Mouse (Mus musculus) neural tube, embryonic 11.5 days (tissue): ENCODE results near the gene Haus2. TPM values are rescaled to one million over a fixed set of nuclear protein-coding genes. Genes with fewer than 3 reads are reported as not detected.

Experiments used
- ATAC-seq: fragments of 200-750 bp; cut with Nextera tagmentation; 2 replicates; pipeline ENCODE4 v1.8.0; 2017; ENCODE audit warnings: moderate number of reproducible peaks, mild to moderate bottlenecking, moderate TSS enrichment, moderate library complexity; ENCODE audit not compliant: insufficient read depth, low FRiP score, low TSS enrichment
- DNase-seq: peaks from one replicate; pipeline ENCODE4 v3.0.0-alpha.2; 2015; ENCODE audit warnings: low spot score
- H3K27ac ChIP-seq: fragments of 300-500 bp; sonication (generic); 2 replicates; pipeline ENCODE4 v1.5.1; 2014; ENCODE audit warnings: low read depth, mild to moderate bottlenecking, low read length
- H3K27me3 ChIP-seq: fragments of 300-500 bp; sonication (generic); 2 replicates; pipeline ENCODE4 v1.6.1; 2014; ENCODE audit warnings: mild to moderate bottlenecking, low read length, mixed read lengths; ENCODE audit not compliant: control insufficient read depth, insufficient read depth
- H3K36me3 ChIP-seq: fragments of 300-500 bp; sonication (generic); 2 replicates; pipeline ENCODE4 v1.6.1; 2014; ENCODE audit warnings: mild to moderate bottlenecking, low read length, moderate library complexity, mixed read lengths; ENCODE audit not compliant: control insufficient read depth, insufficient read depth
- H3K4me1 ChIP-seq: fragments of 300-500 bp; sonication (generic); 2 replicates; pipeline ENCODE4 v1.6.1; 2014; ENCODE audit warnings: low read length, mixed read lengths; ENCODE audit not compliant: control insufficient read depth, insufficient read depth
- H3K4me2 ChIP-seq: fragments of 300-500 bp; sonication (generic); 2 replicates; pipeline ENCODE4 v1.6.1; 2014; ENCODE audit warnings: low read depth, mild to moderate bottlenecking, moderate library complexity
- H3K4me3 ChIP-seq: fragments of 300-500 bp; sonication (generic); 2 replicates; pipeline ENCODE4 v1.5.1; 2014; ENCODE audit warnings: low read depth, low read length
- H3K9ac ChIP-seq: fragments of 300-500 bp; sonication (generic); 2 replicates; pipeline ENCODE4 v1.6.1; 2014; ENCODE audit warnings: mild to moderate bottlenecking, low read length
- H3K9me3 ChIP-seq: fragments of 300-500 bp; sonication (generic); 2 replicates; pipeline ENCODE4 v1.6.1; 2016; ENCODE audit warnings: low read length; ENCODE audit not compliant: control insufficient read depth
- WGBS: fragments of 180-500 bp; shearing (Covaris S2); extraction: QIAGEN DNeasy Blood & Tissue Kit; methylation state at CpG from one replicate; pipeline ENCODE4 v1.1.7; 2014; 5-methylcytosine and 5-hydroxymethylcytosine counted together
- polyA plus RNA-seq: library from polyadenylated mRNA; unstranded; fragments of >200 nt; fragmentation: Nextera tagmentation; extraction: Ambion mirVana; gene quantifications from 2 replicates; pipeline ENCODE4 v1.2.1, GENCODE M21; 2014

Gene Haus2
- polyA plus RNA-seq, 1 experiment from 2014 or later, result 35.7 TPM

DNA sequence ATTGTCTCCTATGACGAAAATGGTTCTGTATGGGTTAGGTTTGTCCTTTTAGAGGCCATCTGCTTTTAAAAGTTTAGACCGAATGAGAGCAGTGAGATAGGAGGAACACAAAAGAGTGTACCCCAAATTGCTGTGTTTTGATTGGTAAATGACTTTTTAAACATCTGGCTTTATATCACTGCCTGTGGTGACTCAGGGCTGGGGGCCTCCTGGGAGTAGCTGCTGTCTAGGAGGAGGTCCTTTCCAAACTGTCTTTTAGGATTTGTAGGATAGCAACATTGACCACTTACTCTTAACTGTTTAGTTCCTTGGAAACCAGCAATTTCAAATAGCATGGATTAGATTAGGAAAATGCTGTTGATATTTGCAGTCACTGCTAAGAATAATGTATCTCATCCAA lies 21.1 kb downstream of the Haus2 start:
- H3K4me2 ChIP-seq, result no peak overlapping the region

DNA sequence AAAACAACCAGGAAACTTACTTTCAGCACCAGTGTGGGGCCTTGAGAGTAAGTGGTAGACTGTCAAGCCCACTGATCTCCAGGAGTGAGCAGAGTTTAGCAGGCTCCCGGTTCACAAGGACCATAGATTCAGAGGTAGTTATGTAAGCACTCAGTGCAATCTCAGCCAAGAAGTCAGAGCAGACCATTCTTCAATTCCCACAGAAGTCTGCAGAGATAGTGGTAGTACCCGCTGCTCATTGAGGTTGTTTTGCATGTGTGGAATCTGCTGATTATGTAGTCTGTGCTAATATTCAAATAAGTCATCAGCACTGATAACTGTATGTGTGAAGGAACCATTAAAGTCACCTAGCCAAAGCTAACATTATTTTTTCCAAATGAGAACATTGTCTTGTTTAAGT lies 21.5 kb downstream of the Haus2 start:
- H3K36me3 ChIP-seq, result no peaks in the 10 kb centered on the region; the same call in 1 of the 2 replicates
- H3K27me3 ChIP-seq, result no peaks in the 10 kb centered on the region
- no peak overlapping the region for H3K4me3 ChIP-seq
- ATAC-seq, result no peak
- DNase-seq, result no peak
- H3K4me1 ChIP-seq, result no peaks in the 10 kb centered on the region
- H3K9me3 ChIP-seq, result no peaks in the 10 kb centered on the region
- H3K4me2 ChIP-seq, result no peak overlapping the region
- H3K27ac ChIP-seq, result no peak overlapping the region
- whole genome bisulfite sequencing, result 73% methylated on average over 2 of the region's 2 CpGs
- H3K9ac ChIP-seq, result no peak overlapping the region

More for the DNA sequence above, 21.1 kb downstream of the Haus2 start:
- DNase-seq, result no peak
- Histone ChIP-seq H3K9me3 (no peaks in the 10 kb centered on the region), H3K4me1 (no peaks in the 10 kb centered on the region), H3K4me3 (no peak overlapping the region), H3K27me3 (no peaks in the 10 kb centered on the region), H3K36me3 (no peaks in the 10 kb centered on the region; the same call in 1 of the 2 replicates), H3K9ac (no peak overlapping the region), H3K27ac (no peak overlapping the region)
- no peak for ATAC-seq
- WGBS, result 75% methylated on average over 2 of the region's 2 CpGs

DNA sequence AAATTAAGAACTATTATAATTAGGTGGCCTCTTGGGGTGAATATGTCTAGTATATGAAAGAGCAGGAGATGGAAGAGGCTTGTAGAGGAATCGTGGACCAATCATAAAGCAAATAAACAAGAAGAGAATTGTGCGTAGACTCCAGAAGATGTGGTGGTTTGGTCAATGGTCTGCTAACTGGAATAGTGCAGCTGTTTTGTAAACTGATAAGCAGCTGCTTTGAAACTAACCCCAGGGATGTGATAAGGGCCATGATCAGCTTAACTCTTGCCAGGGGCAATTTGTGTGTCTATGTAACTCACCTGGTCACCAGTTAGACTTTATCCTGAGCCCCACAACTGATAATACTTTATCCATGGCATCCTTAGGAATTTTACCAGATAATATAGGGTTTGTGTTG lies 22.3 kb downstream of the Haus2 start:
- Histone ChIP-seq H3K4me2 (no peak overlapping the region), H3K4me3 (no peak overlapping the region), H3K27ac (no peak overlapping the region), H3K27me3 (no peaks in the 10 kb centered on the region), H3K9ac (no peak overlapping the region), H3K4me1 (no peaks in the 10 kb centered on the region), H3K9me3 (no peaks in the 10 kb centered on the region), H3K36me3 (no peaks in the 10 kb centered on the region; the same call in 1 of the 2 replicates)
- WGBS, result 94% methylated on average over 2 of the region's 2 CpGs
- no peak for DNase-seq
- ATAC-seq, result no peak

DNA sequence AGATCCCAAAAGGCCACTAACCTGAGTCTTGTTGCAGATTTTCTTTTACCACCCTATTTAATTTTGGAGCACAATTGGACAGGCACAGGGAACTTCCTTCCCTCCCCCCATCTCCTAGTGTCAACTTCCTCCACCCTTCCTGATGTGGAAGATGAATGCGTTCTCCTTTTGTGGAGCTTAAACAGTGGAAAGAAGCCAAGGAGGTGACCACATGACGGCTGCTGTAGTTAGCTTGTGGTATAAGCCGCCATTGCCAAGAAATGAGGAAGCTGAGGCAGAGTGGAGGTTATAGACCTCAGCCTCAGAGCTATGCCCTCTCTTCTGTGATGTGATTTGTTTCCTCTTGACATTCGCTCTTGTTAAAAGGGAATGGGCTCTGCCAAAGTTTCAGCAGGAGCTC lies 22.8 kb downstream of the Haus2 start:
- Histone ChIP-seq H3K27ac (no peak overlapping the region), H3K4me2 (no peak overlapping the region), H3K4me1 (no peaks in the 10 kb centered on the region), H3K27me3 (no peaks in the 10 kb centered on the region), H3K9ac (no peak overlapping the region), H3K36me3 (no peaks in the 10 kb centered on the region; the same call in 1 of the 2 replicates), H3K4me3 (no peak overlapping the region), H3K9me3 (no peaks in the 10 kb centered on the region)
- 89% methylated on average over 4 of the region's 4 CpGs for WGBS
- DNase-seq (no peak), ATAC-seq (no peak)

DNA sequence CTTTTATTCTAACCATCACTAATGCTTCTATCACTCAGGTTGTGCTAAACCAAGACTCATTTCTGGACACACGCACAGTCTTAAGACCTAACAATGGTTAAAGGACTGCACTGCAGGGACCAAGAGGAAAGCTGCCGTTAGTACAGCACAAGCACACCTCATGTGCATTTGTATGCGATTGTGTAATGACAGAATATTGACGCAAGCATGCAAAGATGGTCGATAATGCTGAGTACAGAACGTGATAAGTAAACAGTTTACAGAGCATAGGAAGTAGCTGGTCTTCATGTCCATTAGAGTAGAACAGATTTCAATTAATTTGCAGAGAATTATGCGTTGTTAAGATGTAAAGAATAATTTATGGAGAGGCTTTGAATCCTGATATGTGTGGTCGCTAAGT lies 31.7 kb downstream of the Haus2 start:
- H3K27ac ChIP-seq, result no peak overlapping the region
- H3K36me3 ChIP-seq, result no peaks in the 10 kb centered on the region
- DNase-seq (no peak), ATAC-seq (no peak)
- H3K4me1 ChIP-seq, result no peaks in the 10 kb centered on the region
- H3K4me3 ChIP-seq, result no peak overlapping the region
- 92% methylated on average over 8 of the region's 8 CpGs for WGBS
- no peak overlapping the region for H3K9ac ChIP-seq
- H3K4me2 ChIP-seq, result no peak overlapping the region
- H3K9me3 ChIP-seq, result no peaks in the 10 kb centered on the region
- no peaks in the 10 kb centered on the region for H3K27me3 ChIP-seq

DNA sequence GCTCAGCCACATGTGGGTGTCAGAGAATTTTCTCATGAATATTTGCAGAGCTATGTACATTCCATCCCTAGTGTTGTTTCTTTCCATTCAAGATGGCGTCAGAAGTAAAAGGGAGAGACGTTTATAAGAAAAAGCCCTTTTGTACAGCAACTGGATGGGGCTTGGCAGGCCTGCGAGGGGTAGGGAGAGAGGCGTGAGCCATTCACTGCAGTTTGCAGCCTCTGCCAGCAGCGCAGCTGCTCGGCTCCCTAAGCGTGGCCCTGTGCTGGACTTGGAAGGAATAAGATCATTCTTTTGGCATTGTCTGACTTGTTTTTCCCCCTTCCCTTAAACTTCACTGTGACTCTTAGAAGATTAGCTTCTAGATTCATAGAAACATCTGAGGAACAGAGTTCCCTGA lies 34.7 kb downstream of the Haus2 start:
- ATAC-seq (no peak), DNase-seq (no peak)
- H3K36me3 ChIP-seq, result no peaks in the 10 kb centered on the region
- no peak overlapping the region for H3K9ac ChIP-seq
- no peaks in the 10 kb centered on the region for H3K9me3 ChIP-seq
- H3K27ac ChIP-seq, result no peak overlapping the region
- H3K4me2 ChIP-seq, result no peak overlapping the region
- WGBS, result 78% methylated on average over 7 of the region's 7 CpGs
- no peaks in the 10 kb centered on the region for H3K27me3 ChIP-seq
- no peaks in the 10 kb centered on the region for H3K4me1 ChIP-seq
- no peak overlapping the region for H3K4me3 ChIP-seq

DNA sequence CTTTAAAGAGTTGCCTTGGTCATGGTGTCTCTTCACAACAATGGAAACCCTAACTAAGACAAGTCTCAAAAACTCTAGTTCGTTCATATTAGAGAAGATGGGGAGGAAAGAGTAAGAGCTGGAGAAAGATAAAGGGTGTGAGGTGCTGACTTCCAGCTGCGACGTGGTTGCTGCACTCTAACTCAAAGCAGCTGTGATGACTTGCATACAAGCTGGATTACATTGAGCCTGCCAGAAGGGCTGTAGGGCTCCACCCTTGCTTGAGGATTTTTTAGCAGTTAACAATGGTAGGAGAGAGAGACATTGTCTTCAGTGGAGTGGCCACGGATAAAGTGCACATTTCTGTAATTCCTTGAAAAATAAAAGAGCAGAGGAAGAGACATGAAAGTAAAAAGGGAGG lies 37.6 kb downstream of the Haus2 start:
- WGBS, result 82% methylated on average over 4 of the region's 4 CpGs

DNA sequence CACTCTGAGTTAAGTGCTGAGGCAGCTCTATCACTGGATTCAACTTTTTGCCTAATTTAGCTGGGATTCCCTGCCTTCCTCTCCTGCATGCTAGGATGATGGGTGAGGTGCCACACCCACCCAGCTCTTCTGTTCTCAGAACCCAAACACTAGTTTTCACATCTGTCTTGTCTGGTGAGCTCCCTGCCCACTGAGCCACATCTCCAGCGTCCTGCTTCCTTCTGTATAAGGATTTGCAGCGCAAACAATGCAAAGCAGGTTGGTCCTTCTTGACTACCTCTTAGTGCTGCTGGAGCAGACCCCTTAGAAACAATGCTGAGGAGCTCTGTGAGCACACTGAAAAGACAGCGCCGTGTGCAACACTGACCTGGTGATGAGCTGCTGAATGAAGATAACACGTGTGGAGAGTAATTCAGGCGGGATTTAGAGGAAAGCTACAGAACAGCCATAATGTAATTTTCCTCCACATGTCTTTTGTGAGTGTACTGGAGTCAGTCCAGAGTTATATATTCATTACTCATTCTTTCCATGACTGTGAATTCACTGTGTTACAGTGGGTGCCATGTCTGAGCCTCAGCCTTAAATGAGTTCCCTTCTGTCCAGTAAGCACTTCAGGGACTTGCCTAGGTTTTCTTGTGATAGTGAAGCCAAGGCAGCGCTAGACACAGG lies 43.2 kb downstream of the Haus2 start:
- H3K9ac ChIP-seq, result no peak overlapping the region
- 87% methylated on average over 7 of the region's 7 CpGs for WGBS

More for the DNA sequence above, 37.6 kb downstream of the Haus2 start:
- no peak for DNase-seq
- Histone ChIP-seq H3K4me2 (no peak overlapping the region), H3K9me3 (no peaks in the 10 kb centered on the region), H3K36me3 (no peaks in the 10 kb centered on the region), H3K27ac (no peak overlapping the region), H3K4me1 (no peaks in the 10 kb centered on the region), H3K4me3 (no peak overlapping the region), H3K27me3 (no peaks in the 10 kb centered on the region), H3K9ac (no peak overlapping the region)
- ATAC-seq, result no peak

DNA sequence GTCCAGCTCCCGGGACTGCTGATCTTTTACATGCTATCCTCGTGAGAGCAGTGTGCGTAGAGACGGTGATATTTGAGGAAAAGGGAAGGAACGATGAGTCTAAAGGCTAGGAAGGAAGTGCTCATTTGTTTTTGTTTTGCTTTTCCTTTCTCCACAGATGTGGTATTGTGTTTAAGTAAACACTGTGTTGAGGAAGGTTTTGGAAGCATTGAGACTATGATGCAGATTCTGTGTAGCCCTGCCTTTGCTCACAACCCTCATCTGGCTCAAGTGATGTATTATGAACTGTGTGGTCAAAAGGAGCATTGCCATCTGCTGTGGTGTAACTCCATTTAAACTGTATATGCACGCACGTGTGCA lies 43.7 kb downstream of the Haus2 start:
- 89% methylated on average over 7 of the region's 7 CpGs for WGBS
- ATAC-seq, result no peak
- no peak overlapping the region for H3K4me3 ChIP-seq

More for the DNA sequence above, 43.2 kb downstream of the Haus2 start:
- Histone ChIP-seq H3K27me3 (no peaks in the 10 kb centered on the region), H3K27ac (no peak overlapping the region), H3K9me3 (no peaks in the 10 kb centered on the region), H3K4me2 (no peak overlapping the region), H3K36me3 (no peaks in the 10 kb centered on the region), H3K4me3 (no peak overlapping the region), H3K4me1 (no peaks in the 10 kb centered on the region)
- ATAC-seq (no peak), DNase-seq (no peak)

More for the DNA sequence above, 43.7 kb downstream of the Haus2 start:
- DNase-seq, result no peak
- Histone ChIP-seq H3K9ac (no peak overlapping the region), H3K36me3 (no peaks in the 10 kb centered on the region), H3K4me2 (no peak overlapping the region), H3K9me3 (no peaks in the 10 kb centered on the region), H3K27me3 (no peaks in the 10 kb centered on the region), H3K27ac (no peak overlapping the region), H3K4me1 (no peaks in the 10 kb centered on the region)
